Mouse (Mus musculus) layer of hippocampus, postnatal 14 days (tissue): ENCODE measurements around the gene Unkl. TPM values are rescaled to one million over a fixed set of nuclear protein-coding genes. Genes with fewer than 3 reads are reported as not detected.
A peak's percentile ranks its signal among the peaks of the same experiment; 100 is the strongest.

ENCODE experiments used
- DNase-seq, 2 experiments: peaks; one replicate each; pipeline ENCODE4 v3.0.0; 2021 to 2022; ENCODE audit warnings: low spot score in 2 of 2, mixed read lengths in 1 of 2
- long read RNA-seq, 2 experiments: library from polyadenylated mRNA; stranded (forward); transcript quantifications; one replicate each; pipeline ENCODE4 v2.0.0; 2021
- total RNA-seq, 2 experiments: library from RNA; stranded (reverse); gene quantifications; 2 replicates each; pipeline ENCODE4 v1.2.3; 2021

Unkl gene
- 10 to 100 TPM; 33.9 to 37.0 TPM for total RNA-seq
- long read RNA-seq, experiment 1, full-length matches to known transcripts, result 2 of 11 reads
- long read RNA-seq, experiment 1, partial matches to known transcripts, result 0 of 11 reads
- long read RNA-seq, experiment 1, other reads (novel, unspliced or antisense), result 9 of 11 reads
- long read RNA-seq, experiment 2, full-length matches to known transcripts, result 1 of 13 reads
- long read RNA-seq, experiment 2, partial matches to known transcripts, result 2 of 13 reads
- long read RNA-seq, experiment 2, other reads (novel, unspliced or antisense), result 10 of 13 reads

DNA sequence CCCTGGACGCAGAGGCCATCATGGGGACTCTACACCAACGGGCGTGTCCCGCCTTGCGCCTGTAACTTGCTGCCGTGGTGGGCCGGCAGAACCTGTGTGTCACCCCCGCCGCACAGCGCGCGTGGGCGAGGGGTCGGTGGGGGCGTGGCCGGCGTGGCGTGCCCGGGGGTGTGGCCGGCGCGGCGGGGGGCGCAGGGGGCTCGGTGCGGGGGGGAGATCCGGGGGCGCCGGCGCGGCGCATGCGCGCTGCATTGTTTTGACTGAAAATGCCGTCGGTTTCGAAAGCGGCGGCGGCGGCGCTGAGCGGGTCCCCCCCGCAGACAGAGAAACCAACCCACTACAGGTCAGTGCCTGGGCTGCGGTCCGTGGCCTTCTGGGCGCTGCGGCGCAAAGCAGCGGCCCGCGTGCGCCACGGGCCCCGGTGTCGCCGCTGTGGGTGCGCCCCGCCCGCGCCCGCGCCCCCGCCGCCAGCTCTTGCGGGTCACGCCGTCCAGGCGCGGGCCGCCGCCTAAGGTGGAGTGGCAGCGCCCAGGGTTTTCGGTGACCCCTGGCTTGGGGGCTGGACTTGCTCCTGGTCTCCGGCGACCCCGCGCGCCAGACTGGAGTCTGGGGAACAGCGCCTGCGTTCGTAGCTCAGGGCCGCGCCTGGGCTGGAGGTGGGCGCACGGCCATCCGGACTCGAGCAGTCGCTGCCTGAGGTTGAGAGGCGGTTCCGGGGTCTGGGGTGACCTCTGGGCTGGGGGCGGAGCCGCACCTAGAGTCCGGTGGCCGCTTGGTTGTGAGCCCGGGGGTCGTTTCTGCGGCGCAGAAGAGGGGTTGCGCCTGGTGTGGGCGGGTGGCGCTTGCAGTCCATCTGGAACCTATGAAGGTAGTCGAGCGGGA lies at the start of gene Unkl:
Gene Unkl (plus strand): TSS at position 248 of the 882 bp plus-strand sequence.
- peak; percentile 61 to 72 for DNase-seq

DNA sequence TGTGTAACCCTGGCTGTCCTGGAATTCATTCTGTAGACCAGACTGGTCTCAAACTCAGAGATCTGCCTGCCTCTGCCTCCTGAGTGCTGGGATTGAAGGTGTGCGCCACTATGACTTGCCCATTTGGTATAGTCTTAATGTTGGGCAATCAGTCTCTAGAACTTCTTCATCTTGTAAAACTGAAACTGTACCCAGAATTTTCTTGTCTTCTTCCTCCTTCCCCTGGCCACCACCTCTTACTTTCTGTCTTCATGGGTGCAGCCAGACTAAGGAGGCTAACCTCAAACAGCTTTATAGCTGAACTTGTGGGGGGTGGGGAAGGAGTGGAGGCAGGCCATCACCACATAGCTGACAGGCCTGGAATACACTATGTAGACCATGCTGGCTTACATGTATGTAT lies 49.4 kb upstream of the Unkl start:
- DNase-seq, result no peak

DNA sequence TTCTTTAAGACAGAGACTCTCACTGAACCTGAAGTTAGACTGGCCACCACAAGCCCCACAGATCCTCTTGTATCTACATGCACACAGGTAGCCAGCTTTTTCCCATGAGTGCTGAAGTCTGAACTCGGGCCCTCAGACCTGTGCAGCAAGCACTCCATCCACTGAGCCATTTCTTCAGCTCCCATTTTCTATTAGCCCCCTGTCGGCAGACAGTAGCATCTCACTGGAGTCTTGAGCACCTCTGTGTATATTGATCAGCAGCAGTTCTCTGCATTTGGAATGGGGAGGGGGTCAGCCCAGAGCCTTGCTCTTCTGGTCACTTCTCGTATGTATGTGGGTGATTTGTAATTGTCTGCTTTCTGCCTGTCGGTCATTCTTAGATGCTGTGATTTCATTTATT lies 48.2 kb upstream of the Unkl start:
- no peak for DNase-seq

DNA sequence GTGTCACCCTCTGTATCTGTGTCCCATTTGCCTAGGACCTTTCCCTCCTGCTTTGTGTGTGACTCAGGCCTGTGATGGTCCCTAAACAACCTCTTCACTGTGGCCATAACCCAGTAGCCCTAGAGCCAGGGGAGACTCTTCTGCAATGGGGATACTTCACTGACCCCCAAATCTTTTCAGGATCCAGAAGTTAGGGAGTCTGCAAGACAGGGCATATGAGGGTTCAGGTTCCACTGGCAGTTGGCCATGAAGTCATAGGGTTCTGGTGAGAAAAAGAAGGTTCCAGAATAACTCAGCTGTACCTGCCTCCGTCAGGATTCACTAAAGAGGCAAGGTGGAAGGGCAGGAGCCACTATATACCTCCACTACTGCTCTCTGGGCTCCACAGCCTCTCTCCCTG lies 26.0 kb upstream of the Unkl start, which contains the start of gene Ccdc154:
Gene Ccdc154 (plus strand): TSS at position 301 of the 400 bp plus-strand sequence.
- no peak for DNase-seq

DNA sequence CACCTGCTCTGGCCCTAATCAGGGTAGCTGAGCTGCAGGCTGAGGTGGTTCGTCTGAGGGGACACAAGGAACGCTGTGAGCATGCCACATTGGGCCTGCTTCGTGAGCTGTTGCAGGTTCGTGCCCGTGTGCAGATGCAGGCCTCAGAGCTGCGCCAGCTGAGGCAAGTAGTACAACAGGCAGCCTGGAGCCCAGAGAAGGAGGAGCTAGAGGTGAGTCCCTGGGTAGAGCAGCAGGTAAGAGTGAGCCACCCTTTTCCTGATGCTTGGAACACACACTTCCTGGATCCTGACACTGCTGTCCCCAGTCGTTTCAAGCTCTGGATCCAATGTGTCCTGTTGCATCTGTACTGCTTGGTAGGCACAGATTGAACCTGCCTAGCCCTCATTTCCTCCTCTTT lies 24.8 kb upstream of the Unkl start:
- DNase-seq, result no peak

DNA sequence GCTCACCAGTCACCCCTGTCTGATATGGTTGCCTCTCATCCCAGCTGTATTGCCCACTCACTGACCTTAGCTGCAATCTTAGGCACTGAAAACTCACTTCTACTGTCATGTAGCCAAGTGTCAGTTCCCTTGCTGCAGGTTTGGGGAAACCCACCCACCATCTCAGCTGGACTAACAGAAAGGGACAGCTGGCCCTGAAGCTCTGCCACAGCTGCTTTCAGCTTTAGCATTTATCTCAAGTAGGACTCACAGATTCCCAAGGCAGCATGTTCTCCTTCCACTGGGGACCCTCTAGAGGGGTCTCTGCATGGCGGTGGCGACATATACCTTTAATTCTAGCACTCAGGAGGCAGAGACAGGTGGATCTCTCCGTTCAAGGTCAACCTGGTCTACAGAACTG lies 23.4 kb upstream of the Unkl start:
- no peak for DNase-seq

DNA sequence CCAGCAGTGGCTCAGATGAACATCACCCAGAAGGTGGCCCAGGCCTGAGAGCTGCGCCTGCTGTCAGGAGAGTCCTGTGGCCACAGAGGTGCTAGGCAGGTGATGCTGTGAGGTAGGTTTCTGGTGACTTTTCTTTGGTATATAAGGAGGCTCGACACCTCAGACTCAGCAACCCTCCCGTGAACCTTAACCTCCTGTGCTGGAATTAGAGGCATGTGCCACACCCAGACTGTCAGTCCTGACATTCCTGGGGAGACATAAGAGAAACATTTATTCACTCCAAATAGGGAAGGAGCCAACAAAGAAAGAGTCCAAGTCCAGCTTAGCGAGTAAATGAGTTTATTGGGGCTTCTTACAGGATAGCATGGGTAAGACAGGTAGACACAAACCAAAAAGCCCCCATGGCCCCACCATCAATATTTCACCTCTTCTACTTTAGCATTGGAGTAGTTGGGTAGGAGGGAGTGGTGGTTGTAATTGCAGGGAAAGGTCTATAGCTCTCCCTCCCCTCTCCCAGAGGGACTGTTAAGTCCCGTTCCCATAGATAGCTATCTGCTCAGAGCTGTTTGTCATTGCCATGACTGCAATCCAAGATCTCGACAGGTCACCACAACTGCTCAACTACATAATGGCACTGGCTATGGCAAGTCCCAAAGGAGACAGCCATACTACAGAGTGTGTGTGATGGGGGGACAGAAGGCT lies 22.1 kb upstream of the Unkl start:
- DNase-seq, result no peak

DNA sequence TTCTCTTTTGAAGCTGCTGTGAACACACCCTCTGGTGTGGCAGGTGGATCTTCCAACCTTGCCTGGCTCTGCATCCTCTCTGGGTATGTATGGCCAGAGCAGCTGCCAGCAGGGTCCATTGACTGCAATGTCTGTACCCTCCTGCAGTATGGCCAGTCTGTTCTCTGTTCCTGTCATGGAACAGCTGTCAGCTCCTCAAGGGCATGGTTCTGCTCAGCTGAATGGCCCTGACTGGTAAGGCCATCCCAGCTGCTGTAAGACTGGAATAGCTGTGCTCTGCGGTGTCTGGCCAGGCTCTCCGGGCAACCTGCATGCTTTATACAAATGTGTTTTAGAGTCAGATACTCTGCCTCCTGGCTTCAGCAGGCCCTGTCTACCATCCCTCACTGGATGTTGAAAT lies 18.5 kb upstream of the Unkl start:
- no peak for DNase-seq

DNA sequence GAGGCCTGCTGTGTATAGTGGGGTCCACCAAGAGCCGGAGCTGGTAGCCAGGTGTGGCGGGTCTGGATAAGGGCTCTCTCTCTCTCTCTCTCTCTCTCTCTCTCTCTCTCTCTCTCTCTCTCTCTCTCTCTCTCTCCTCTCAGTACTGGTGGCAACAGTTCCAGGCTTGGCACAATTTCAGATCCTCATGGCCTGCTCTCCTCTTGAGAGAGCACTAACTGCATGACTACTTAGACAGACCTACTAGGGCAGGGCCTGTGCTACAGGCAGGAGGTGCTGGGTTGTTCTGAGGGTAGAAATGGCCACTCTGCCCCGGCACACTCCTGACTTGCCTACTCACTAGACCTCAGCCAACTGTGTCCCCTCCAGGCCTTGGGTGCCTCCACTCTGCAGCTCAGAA lies 15.6 kb upstream of the Unkl start:
- DNase-seq, result no peak

DNA sequence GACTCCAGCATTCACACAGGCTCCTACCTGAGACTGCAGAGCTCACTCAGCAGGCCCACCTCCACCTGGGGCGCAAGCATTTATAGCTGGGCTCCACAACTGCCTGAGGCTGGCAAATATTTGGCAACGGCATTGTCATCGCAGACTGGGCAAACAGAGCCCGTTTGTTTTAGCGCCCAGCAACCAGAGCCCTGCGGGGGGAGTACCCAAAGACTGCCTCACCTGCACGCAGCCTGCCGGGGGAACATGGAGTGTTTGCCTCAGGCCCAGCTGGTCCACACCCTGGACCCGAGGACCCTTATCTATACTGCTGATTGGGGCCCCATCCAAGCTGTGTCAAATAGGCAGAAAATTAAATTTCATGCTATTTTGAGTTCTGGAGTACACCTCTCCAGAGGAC lies 12.8 kb upstream of the Unkl start, which contains the start of gene Gm38655:
Gene Gm38655 (minus strand): TSS at position 61 of the 400 bp plus-strand sequence.
- no peak for DNase-seq

DNA sequence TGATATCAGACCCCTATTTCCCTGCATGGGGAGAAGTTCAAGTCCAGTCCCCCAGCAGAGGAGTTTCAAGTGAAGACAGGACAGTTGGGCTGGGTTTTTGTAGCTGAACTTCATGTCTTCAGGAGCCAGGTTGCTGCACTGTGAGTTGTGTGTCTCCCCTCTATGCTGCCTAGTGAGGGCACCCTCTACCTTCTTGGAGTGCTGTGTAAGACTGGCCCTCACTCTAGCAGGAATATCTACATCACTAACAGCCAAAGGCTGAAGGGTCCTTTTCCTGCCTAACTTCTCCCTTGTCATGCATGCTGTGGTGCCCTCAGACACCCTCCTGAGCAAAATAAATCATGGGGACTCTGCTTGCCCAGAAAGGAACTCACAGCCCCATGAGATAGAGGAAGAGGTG lies 5.0 kb upstream of the Unkl start:
- DNase-seq, result no peak

DNA sequence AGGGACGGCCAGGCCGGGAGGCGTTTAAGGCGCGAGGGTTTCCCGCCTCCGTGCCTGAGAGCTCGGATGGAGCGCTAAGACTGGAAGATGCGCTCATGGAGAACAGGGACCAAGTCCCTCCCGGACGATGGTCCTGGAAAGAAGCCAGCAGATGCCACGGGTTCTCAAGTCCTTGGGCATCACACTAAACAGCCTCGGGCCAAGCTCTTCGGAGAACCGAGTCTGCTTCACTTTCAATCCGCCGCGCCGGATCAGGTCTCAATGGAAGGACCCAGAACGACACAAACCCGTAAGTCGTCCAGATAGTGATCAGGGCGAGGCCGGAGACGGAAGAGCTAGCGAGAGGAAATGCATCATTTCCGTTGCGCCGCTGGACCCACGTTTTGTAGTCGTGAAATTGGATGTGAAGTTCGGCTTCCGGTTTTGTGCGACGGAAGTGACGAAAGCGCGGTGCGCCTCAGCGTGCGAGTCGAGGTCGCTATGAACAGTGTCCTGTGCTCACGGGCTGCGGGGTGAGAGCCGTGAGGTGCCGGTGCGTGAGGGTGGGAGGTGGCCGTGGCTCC lies 4.0 kb upstream of the Unkl start, which contains the start of gene BC003965:
Gene BC003965 (plus strand): TSS at position 426 of the 563 bp plus-strand sequence.
- DNase-seq, result peak; percentile 97 to 99

DNA sequence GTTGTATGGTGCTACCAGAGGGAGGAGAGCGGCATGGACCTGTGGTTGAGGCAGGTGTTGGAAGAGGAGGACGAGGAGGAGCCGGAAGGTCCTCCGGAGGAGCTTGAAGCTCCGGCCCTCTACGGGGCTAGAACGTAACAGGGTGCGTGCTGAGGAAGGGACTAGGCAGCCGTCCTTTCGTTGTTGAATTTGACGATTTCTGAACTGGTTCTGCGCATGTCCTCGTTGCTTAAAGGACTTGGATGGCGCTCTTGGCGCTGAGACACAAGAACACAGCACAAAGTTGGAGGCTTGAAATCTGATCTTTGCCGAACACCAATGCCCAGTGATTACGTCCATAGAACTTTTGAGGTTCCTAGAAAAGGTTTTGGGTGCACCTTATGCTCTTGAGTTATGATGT lies 3.2 kb upstream of the Unkl start:
- no peak for DNase-seq

DNA sequence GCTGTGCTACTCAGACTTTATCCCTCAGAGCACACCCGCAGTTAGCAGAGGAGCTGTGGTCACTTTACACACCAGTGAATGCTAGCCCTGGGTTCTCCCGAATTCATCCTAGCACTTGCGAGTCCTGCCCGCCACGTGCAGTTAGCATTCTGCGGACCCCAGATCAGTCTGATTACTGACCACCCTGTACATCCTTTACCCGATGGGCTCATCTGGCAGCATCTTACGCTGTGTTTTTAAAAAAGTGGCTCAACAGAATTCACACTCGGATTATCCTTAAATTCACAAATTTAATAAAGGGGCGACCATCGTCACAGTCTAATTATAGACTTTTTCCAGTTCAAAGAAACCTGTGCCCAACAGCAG lies 430 bp upstream of the Unkl start:
- DNase-seq, result no peak

DNA sequence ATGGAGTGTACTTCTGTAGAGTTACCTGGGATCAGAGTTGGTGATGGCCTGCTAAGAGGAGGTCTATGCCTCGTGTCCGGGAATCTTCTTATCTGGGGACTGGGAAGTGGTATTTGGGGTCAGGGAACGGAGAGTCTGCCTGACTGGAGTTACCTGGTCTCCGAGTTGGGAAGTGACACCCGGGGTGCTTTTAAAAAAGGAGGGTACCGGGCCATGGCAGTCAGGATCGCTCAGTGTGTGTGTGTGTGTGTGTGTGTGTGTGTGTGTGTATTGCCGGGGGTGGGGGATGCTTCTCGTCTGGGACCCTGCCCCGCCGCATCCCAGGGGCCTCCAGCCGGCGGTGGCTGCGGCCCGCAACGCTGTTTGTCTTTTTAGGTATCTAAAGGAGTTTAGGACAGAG lies 894 bp downstream of the Unkl start:
- no peak for DNase-seq

DNA sequence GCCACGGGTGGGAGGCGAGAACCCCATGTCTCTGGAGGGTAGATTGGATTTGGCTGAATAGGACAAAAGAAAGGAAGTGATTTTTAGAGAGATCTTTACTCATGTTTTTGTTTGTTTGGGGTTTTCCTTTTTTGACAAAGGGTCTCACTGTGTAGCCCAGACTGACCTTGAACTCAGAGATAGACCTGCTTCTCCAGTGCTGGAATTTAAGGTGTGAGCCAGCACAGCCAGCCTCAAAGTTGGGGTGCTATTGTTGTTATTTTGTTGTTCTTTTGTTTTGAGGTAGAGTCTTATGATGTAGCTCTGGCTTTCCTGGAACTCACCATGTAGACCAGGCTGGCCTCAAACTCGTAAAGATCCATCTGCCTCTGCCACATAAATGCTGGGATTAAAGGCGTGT lies 14.2 kb downstream of the Unkl start:
- no peak for DNase-seq

DNA sequence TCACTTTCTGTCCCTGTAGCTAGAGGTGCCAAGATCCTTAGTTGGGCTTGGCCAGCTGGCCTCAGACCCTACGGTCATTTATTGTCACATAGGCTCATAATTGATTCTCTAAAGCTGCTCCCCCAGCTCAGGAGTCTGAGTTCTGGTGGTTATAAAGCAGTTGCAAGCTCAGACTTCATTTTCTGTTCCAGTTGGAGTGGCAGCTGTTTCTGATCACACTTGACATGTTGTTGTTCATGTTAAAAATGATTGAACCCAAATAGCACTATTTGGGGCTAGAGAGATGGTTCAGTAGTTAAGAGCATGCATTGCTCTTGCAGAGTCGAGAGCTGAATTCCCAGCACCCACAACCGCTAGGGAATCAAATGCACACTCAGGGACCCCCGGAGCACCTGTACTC lies 21.8 kb downstream of the Unkl start:
- peak in 1 of 2 experiments; percentile 68 for DNase-seq

DNA sequence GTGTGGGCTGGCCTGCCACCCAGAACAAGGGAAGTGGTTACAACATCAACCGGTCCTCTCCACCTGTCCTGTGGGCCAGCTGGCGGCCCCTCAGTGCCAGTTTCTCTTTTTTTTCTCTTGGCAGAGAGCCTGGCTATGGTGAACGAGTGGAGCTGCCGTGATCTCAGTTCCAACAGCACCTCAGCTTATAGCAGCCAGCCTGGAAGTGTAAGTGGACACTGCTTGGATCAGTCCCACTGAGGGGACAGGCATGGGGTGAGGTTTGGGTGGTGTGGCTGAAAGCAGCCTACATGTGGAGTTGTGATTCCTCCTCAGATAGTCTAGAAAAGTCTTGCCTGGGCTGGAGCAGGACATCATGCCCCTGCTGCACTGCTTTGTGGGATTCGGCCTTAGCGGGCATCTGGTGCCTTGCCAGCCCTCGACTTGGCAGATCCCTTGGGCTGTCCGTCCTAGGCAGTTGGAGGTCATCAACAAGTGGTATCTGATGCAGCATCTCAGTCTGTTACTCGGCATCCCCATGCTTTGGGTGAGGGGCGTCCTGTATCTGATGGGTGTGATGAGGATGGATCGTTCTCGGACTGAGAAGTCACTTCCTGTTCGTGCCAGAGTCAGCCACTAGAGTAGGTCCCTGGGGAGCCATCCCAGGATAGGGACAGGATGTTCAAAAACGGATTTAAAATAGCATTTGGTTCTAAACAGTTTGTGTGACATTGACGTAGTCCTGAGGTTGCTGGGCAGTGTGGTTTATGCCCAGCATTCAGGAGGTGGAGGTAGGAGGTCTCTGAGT lies 22.7 kb downstream of the Unkl start:
- peak in 1 of 2 experiments; percentile 52 for DNase-seq

DNA sequence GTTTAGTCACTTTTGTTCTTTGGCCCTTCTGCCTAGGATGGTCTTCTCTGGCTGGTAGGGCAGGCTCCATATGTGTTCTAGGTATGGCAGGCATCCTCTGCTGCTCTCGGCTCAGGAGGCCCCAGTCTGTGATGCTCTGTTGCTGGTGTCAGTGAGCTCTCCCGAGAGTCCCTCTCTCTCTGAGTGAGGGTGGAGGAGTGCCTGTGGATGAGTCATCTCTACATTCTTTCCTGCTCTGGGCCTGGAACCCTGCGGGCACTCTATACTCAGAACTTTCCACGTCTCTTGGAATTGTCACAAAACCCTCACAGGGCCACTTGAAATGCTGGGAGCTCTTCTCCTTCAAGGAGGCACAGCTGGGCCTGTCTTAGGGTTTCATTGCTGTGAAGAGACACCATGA lies 23.5 kb downstream of the Unkl start:
- no peak for DNase-seq

DNA sequence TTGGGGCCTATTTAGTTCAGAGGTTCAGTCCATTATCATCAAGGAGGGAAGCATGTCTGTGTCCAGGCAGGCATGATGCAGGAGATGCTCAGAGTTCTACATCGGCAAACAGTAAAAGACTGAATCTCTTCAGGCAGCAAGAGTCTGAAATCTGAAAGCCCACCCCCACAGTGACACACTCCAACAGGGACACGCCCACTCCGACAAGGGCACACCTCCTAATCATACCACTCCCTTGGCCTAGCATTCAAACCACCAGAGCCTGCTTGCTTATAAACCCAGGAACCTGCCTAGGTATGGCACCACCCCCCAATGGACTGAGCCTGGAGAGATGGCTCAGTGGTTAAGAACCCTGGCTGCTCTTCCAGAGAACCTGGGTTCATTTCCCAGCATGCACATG lies 27.2 kb downstream of the Unkl start:
- DNase-seq, result no peak

DNA sequence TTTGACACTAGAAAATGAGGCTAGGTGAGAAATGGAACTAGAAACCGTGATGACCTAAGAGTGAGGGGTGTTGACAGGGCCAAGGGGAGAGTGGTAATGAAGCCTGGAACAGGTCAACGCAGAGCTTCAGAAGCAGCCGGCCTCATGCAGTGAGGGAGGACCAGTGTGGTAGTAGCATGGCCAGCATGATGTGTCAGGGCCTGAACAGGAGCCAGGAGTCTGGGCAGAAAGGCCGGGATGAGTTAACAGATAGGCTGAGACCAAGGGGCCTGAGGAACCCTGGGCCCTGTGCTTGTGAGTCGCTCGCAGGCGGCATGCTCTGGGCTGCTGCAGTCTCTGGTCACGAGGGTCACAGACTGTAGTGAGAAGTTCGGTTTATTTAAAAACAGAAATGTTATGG lies 30.8 kb downstream of the Unkl start:
- DNase-seq, result no peak
